8 mouse cellular contexts compared by ENCODE assay signal in the genomic region with DNA sequence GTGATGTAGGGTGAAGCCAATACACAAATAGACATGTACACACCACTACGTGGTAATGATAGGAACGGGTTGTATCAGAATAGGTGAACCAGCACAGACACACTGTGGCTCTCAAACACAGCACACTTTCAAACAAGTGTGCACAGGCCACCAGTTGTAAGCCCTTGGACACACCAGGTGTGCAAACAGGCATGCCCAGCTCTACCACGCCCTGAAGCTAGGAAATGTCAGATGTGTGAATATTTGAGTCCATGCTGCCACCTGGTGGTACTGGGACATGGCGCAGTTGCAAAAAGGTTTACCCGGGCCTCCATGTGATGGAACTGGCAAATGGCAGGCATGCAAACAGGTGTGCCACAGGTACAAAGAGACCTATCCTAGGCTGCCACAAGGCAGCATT. TPM values are rescaled to one million over a fixed set of nuclear protein-coding genes. Genes with fewer than 3 reads are reported as not detected.
DNase-seq lines count a peak whose midpoint lies in the region; ATAC-seq and TF ChIP-seq lines count a peak whose summit lies in the region.

No protein-coding gene starts in this region.

- no peak overlapping the region for H3K4me2 ChIP-seq in hindbrain, embryonic 13.5 days
- no peak overlapping the region for H3K4me2 ChIP-seq in intestine, embryonic 15.5 days (replicated peaks)
- no peak overlapping the region for H3K4me2 ChIP-seq in stomach, embryonic 15.5 days

- intact Hi-C loops in left cerebral cortex, postnatal 25 days (cut with DNase I), result no loop called here

- no peaks in the 10 kb centered on the region for H3K4me1 ChIP-seq in hindbrain, embryonic 10.5 days (replicated peaks)
- no peaks in the 10 kb centered on the region for H3K4me1 ChIP-seq in hindbrain, embryonic 13.5 days (replicated peaks)
- H3K4me1 ChIP-seq in bone marrow, adult 2 months (ENCODE audit: control insufficient read depth, insufficient read depth, low read length), result no peaks in the 10 kb centered on the region
- H3K4me1 ChIP-seq in intestine, embryonic 15.5 days (replicated peaks), result no peaks in the 10 kb centered on the region
- H3K4me1 ChIP-seq in midbrain, embryonic 10.5 days, result no peaks in the 10 kb centered on the region
- H3K4me1 ChIP-seq in stomach, embryonic 15.5 days, result no peaks in the 10 kb centered on the region

- 70% methylated on average over 5 of the region's 5 CpGs for WGBS in hindbrain, embryonic 10.5 days
- WGBS in hindbrain, embryonic 13.5 days, result 72% methylated on average over 5 of the region's 5 CpGs
- 62% methylated on average over 5 of the region's 5 CpGs for WGBS in bone marrow, adult 2 months
- 64% methylated on average over 5 of the region's 5 CpGs for WGBS in intestine, embryonic 15.5 days
- 72% methylated on average over 5 of the region's 5 CpGs for WGBS in midbrain, embryonic 10.5 days
- 61% methylated on average over 5 of the region's 5 CpGs for WGBS in stomach, embryonic 15.5 days

- H3K4me3 ChIP-seq in hindbrain, embryonic 10.5 days, result no peak overlapping the region
- no peak overlapping the region for H3K4me3 ChIP-seq in hindbrain, embryonic 13.5 days
- H3K4me3 ChIP-seq in bone marrow, adult 2 months (replicated peaks; ENCODE audit: control insufficient read depth, low read depth, low read length), result no peak overlapping the region
- no peak overlapping the region for H3K4me3 ChIP-seq in intestine, embryonic 15.5 days (replicated peaks)
- H3K4me3 ChIP-seq in midbrain, embryonic 10.5 days, result no peak overlapping the region
- no peak overlapping the region for H3K4me3 ChIP-seq in stomach, embryonic 15.5 days (replicated peaks)

- H3K27ac ChIP-seq in hindbrain, embryonic 10.5 days, result no peak overlapping the region
- H3K27ac ChIP-seq in hindbrain, embryonic 13.5 days, result no peak overlapping the region
- H3K27ac ChIP-seq in bone marrow, adult 2 months (ENCODE audit: control insufficient read depth, insufficient read depth, low read depth, low read length, poor library complexity), result no peak overlapping the region
- H3K27ac ChIP-seq in intestine, embryonic 15.5 days, result no peak overlapping the region
- no peak overlapping the region for H3K27ac ChIP-seq in midbrain, embryonic 10.5 days (replicated peaks)
- H3K27ac ChIP-seq in stomach, embryonic 15.5 days, result no peak overlapping the region

- H3K27me3 ChIP-seq in hindbrain, embryonic 10.5 days (ENCODE audit: insufficient read depth, poor library complexity, severe bottlenecking), result no peaks in the 10 kb centered on the region
- no peaks in the 10 kb centered on the region for H3K27me3 ChIP-seq in hindbrain, embryonic 13.5 days
- no peaks in the 10 kb centered on the region for H3K27me3 ChIP-seq in intestine, embryonic 15.5 days (replicated peaks)
- no peaks in the 10 kb centered on the region for H3K27me3 ChIP-seq in midbrain, embryonic 10.5 days (ENCODE audit: low read depth, poor library complexity, severe bottlenecking)
- H3K27me3 ChIP-seq in stomach, embryonic 15.5 days (replicated peaks), result no peaks in the 10 kb centered on the region

- no peaks in the 10 kb centered on the region for H3K9me3 ChIP-seq in hindbrain, embryonic 10.5 days
- H3K9me3 ChIP-seq in hindbrain, embryonic 13.5 days, result no peaks in the 10 kb centered on the region
- H3K9me3 ChIP-seq in intestine, embryonic 15.5 days, result no peaks in the 10 kb centered on the region
- H3K9me3 ChIP-seq in midbrain, embryonic 10.5 days (replicated peaks), result no peaks in the 10 kb centered on the region
- H3K9me3 ChIP-seq in stomach, embryonic 15.5 days, result no peaks in the 10 kb centered on the region

- no peak for TF ChIP-seq POLR2A in bone marrow, adult 2 months (IDR thresholded peaks at IDR 0.05; ENCODE audit: borderline replicate concordance, control insufficient read depth, low read depth, low read length)

- no peak overlapping the region for H3K9ac ChIP-seq in hindbrain, embryonic 13.5 days
- no peak overlapping the region for H3K9ac ChIP-seq in intestine, embryonic 15.5 days
- no peak overlapping the region for H3K9ac ChIP-seq in stomach, embryonic 15.5 days

- peak; percentile 68 for TF ChIP-seq CTCF in bone marrow, adult 2 months (IDR thresholded peaks at IDR 0.05; ENCODE audit: control insufficient read depth, insufficient read depth, low read length)

- H3K36me3 ChIP-seq in hindbrain, embryonic 10.5 days, result no peaks in the 10 kb centered on the region
- H3K36me3 ChIP-seq in hindbrain, embryonic 13.5 days, result no peaks in the 10 kb centered on the region
- H3K36me3 ChIP-seq in intestine, embryonic 15.5 days, result no peaks in the 10 kb centered on the region
- H3K36me3 ChIP-seq in midbrain, embryonic 10.5 days, result no peaks in the 10 kb centered on the region
- H3K36me3 ChIP-seq in stomach, embryonic 15.5 days, result no peaks in the 10 kb centered on the region

- peak; percentile 38 for DNase-seq in hindbrain, embryonic 10.5 days (ENCODE audit: low spot score)
- DNase-seq in fibroblast of lung, adult 2 months (ENCODE audit: low read depth), result peak; percentile 4
- DNase-seq in left cerebral cortex, postnatal 25 days (ENCODE audit: low spot score in 2 of 2), result peak; percentile 57 to 59
- peak; percentile 31 for DNase-seq in midbrain, embryonic 10.5 days (ENCODE audit: low spot score)

- no peak; the same call in none of the 2 replicates for ATAC-seq in hindbrain, embryonic 13.5 days (ENCODE audit: low FRiP score)
- peak; percentile 78 for ATAC-seq in intestine, embryonic 15.5 days
- peak; percentile 50; the same call in 1 of the 2 replicates for ATAC-seq in stomach, embryonic 15.5 days (ENCODE audit: insufficient read depth, low FRiP score, low read depth)

RNA-seq across cellular contexts. Expression of a gene that starts 10.9 kb away (rescaled TPM):
- polyA plus RNA-seq in hindbrain, embryonic 10.5 days (2016; fragmentation: Nextera tagmentation; extraction: Ambion mirVana), result 10.2 TPM in 2 replicates
- 17.9 and 18.3 TPM in 2 replicates for polyA plus RNA-seq in hindbrain, embryonic 13.5 days (2015; fragmentation: Nextera tagmentation; extraction: Ambion mirVana)
- 7.9 and 17.5 TPM in 2 replicates for polyA plus RNA-seq in bone marrow, adult 2 months (2011; ENCODE audit: insufficient read depth, insufficient read length, low replicate concordance, missing spikeins)
- polyA plus RNA-seq in intestine, embryonic 15.5 days (2015; fragmentation: Nextera tagmentation; extraction: Ambion mirVana), result 10.9 and 11.5 TPM in 2 replicates
- total RNA-seq in left cerebral cortex, postnatal 25 days (2021), result 10 to 100 TPM; 21.9 to 24.3 TPM
- 9.5 and 12.5 TPM in 2 replicates for polyA plus RNA-seq in midbrain, embryonic 10.5 days (2016; fragmentation: Nextera tagmentation; extraction: Ambion mirVana)
- polyA plus RNA-seq in stomach, embryonic 15.5 days (2015; fragmentation: Nextera tagmentation; extraction: Ambion mirVana), result 11.8 and 13.3 TPM in 2 replicates

Comparison
In these comparisons a context has a peak if more than half of its experiments do, and no peak if none do; other contexts are left out.
1. DNase-seq: peak in every context shown above with its lines; median percentile 58 in left cerebral cortex, postnatal 25 days; 38 in hindbrain, embryonic 10.5 days; 31 in midbrain, embryonic 10.5 days; 4 in fibroblast of lung, adult 2 months.